Mouse (Mus musculus) lung, postnatal 0 days (tissue): ENCODE data around the gene Eral1.

Experiments
- CTCF ChIP-seq: IDR thresholded peaks from 2 replicates; pipeline ENCODE4 v1.5.1; 2016; ENCODE audit warnings: antibody characterized with exemption, mild to moderate bottlenecking
- EP300 ChIP-seq: IDR thresholded peaks from 2 replicates; pipeline ENCODE4 v1.6.1; 2016; ENCODE audit warnings: antibody characterized with exemption, mild to moderate bottlenecking, control low read depth

- no peak for TF ChIP-seq CTCF
- 0 out of 2 replicates have a peak, but pooled peaks have one; percentile 7 for TF ChIP-seq EP300
These were observed 13.9 kb upstream of the Eral1 start for GRCm38 (mm10) chr11:78094137-78094503.
